Mouse (Mus musculus): ENCODE measurements around the gene Lingo3.

- TF ChIP-seq GATA1 (IDR thresholded peaks at IDR 0.05; ENCODE audit: low read length), result no peak
- TF ChIP-seq TAL1 (IDR thresholded peaks at IDR 0.05; ENCODE audit: low read length), result no peak
Measured at GRCm38 (mm10) chr10:80787517-80787916, 56.3 kb downstream of the Lingo3 start.

Measured in erythroblast, embryonic 14.5 days (primary cell).